8 mouse cellular contexts compared by ENCODE assay signal in genomic region chr1:177258343-177259037, GRCm38 (mm10). TPM values are rescaled to one million over a fixed set of nuclear protein-coding genes. Genes with fewer than 3 reads are reported as not detected.
DNase-seq lines count a peak whose midpoint lies in the region; ATAC-seq lines count a peak whose summit lies in the region.

No protein-coding gene starts in this region.

- ATAC-seq in hindbrain, embryonic 12.5 days (ENCODE audit: low FRiP score), result peak; percentile 90

- peak; percentile 92 for DNase-seq in NIH3T3 (ENCODE audit: low read depth)
- DNase-seq in cerebellum, postnatal 10 days, result peak; percentile 90 to 93
- peak; percentile 76 to 81 for DNase-seq in frontal cortex, postnatal 10 days (ENCODE audit: low spot score in 2 of 2)
- DNase-seq in layer of hippocampus, postnatal 25 days (ENCODE audit: extremely low spot score in 1 of 2, low spot score in 1 of 2), result peak; percentile 49 to 74
- peak; percentile 77 for DNase-seq in lung, postnatal 14 days
- DNase-seq in retina, embryonic 14.5 days (ENCODE audit: low spot score), result peak; percentile 89
- DNase-seq in thymus, postnatal 36 days, result peak; percentile 80 to 83

- H3K9me3 ChIP-seq in hindbrain, embryonic 12.5 days (replicated peaks), result no peaks in the 10 kb centered on the region

- no peaks in the 10 kb centered on the region for H3K36me3 ChIP-seq in hindbrain, embryonic 12.5 days

- H3K4me2 ChIP-seq in hindbrain, embryonic 12.5 days (replicated peaks), result peak overlapping the region; percentile 90

- no peaks in the 10 kb centered on the region for H3K27me3 ChIP-seq in hindbrain, embryonic 12.5 days

- H3K9ac ChIP-seq in hindbrain, embryonic 12.5 days, result peak overlapping the region; percentile 98

- 1% methylated on average over 55 of the region's 86 CpGs for WGBS in hindbrain, embryonic 12.5 days

- H3K27ac ChIP-seq in hindbrain, embryonic 12.5 days, result peak overlapping the region; percentile 100

- peaks cover 15% of the 10 kb centered on the region for H3K4me1 ChIP-seq in hindbrain, embryonic 12.5 days

- peak overlapping the region; percentile 100 for H3K4me3 ChIP-seq in hindbrain, embryonic 12.5 days

RNA-seq across cellular contexts. Expression of gene Akt3, which starts 0.5 kb away (rescaled TPM):
- polyA plus RNA-seq in hindbrain, embryonic 12.5 days (2016; fragmentation: Nextera tagmentation; extraction: Ambion mirVana), result 28.8 and 29.1 TPM in 2 replicates
- 100 to 1,000 TPM; 221 to 234 TPM for total RNA-seq in layer of hippocampus, postnatal 25 days (2021)

Comparison
In these comparisons a context has a peak if more than half of its experiments do, and no peak if none do; other contexts are left out.
1. Peak in every context shown above with its lines: DNase-seq, ATAC-seq, H3K4me3 ChIP-seq and H3K27ac ChIP-seq.